Mouse (Mus musculus) bone marrow, adult 2 months (tissue): ENCODE measurements around the gene Nmur1. TPM values are rescaled to one million over a fixed set of nuclear protein-coding genes. Genes with fewer than 3 reads are reported as not detected.
A peak's percentile ranks its signal among the peaks of the same experiment; 100 is the strongest.

Experiments
- H3K27ac ChIP-seq: fragments of 200-500 bp; 2 replicates; pipeline ENCODE4 v1.5.1; 2012; ENCODE audit warnings: low read depth, mild to moderate bottlenecking, control low read depth, inconsistent platforms, low read length; ENCODE audit not compliant: control insufficient read depth, poor library complexity, insufficient read depth
- H3K4me1 ChIP-seq: fragments of 200-500 bp; 2 replicates; pipeline ENCODE4 v1.6.1; 2011; ENCODE audit warnings: low read length; ENCODE audit not compliant: control insufficient read depth, insufficient read depth
- H3K4me3 ChIP-seq: fragments of 200-500 bp; replicated peaks from 2 replicates; pipeline ENCODE3; 2011; ENCODE audit warnings: mild to moderate bottlenecking, low read depth, low read length, control low read depth; ENCODE audit not compliant: control insufficient read depth
- CTCF ChIP-seq: fragments of 200-500 bp; IDR thresholded peaks from 2 replicates; pipeline ENCODE4 v1.5.1; 2011; ENCODE audit warnings: low read length, control low read depth; ENCODE audit not compliant: control insufficient read depth, insufficient read depth
- POLR2A ChIP-seq: fragments of 200-500 bp; IDR thresholded peaks from 2 replicates; pipeline ENCODE4 v1.6.1; 2011; ENCODE audit warnings: low read depth, mild to moderate bottlenecking, control low read depth, low read length, borderline replicate concordance; ENCODE audit not compliant: control insufficient read depth
- WGBS: fragments of 180-500 bp; shearing (Covaris S2); methylation state at CpG from one replicate; pipeline ENCODE4 v1.1.7; 2018; 5-methylcytosine and 5-hydroxymethylcytosine counted together
- polyA plus RNA-seq: library from polyadenylated mRNA; stranded (reverse); fragments of >200 nt; gene quantifications from 2 replicates; pipeline ENCODE4 v1.2.4, GENCODE M21; 2011; ENCODE audit warnings: low replicate concordance; ENCODE audit not compliant: missing spikeins, insufficient read depth, insufficient read length

Gene Nmur1
- polyA plus RNA-seq, 1 experiment: not detected

- TF ChIP-seq CTCF (no peak), POLR2A (no peak)
- Histone ChIP-seq H3K4me3 (no peak overlapping the region), H3K27ac (no peak overlapping the region), H3K4me1 (peaks cover 3% of the 10 kb centered on the region; the same call in 1 of the 2 replicates)
- 30% methylated on average over 8 of the region's 8 CpGs for WGBS
Measured at GRCm38 (mm10) chr1:86406914-86407313, 19.1 kb downstream of the Nmur1 start.

DNA sequence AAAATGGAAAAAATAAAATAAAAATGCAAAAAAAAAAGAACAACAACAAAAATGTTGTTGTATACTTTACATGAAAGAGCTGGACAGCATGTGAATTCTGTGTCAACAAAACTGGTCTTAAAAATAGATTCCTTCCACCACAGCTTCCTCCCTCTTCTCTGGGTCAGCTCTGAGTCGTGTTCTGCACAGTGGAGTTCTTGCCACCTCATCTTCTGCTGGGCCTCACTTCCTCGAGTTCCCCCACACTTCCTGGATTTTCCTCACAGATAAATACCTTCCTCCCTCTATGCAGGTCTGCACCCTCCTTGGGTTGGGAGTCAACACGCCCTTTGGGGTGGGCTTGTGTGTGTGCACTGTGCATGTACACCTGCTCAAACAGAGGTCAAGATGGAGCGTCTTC lies 19.7 kb downstream of the Nmur1 start:
- peaks cover 3% of the 10 kb centered on the region; the same call in 1 of the 2 replicates for H3K4me1 ChIP-seq
- no peak overlapping the region for H3K27ac ChIP-seq
- no peak overlapping the region for H3K4me3 ChIP-seq
- no peak for TF ChIP-seq POLR2A
- no peak for TF ChIP-seq CTCF
- 31% methylated on average over 4 of the region's 4 CpGs for WGBS

- 64% methylated on average over 5 of the region's 5 CpGs for WGBS
- TF ChIP-seq CTCF (peak; percentile 86), POLR2A (no peak)
- Histone ChIP-seq H3K4me3 (no peak overlapping the region), H3K27ac (no peak overlapping the region), H3K4me1 (peaks cover 3% of the 10 kb centered on the region; the same call in 1 of the 2 replicates)
Measured at GRCm38 (mm10) chr1:86404834-86405233, 21.2 kb downstream of the Nmur1 start.

- Histone ChIP-seq H3K27ac (no peak overlapping the region), H3K4me3 (no peak overlapping the region), H3K4me1 (peaks cover 3% of the 10 kb centered on the region)
- TF ChIP-seq POLR2A: no peak
- 44% methylated on average over 8 of the region's 8 CpGs for WGBS
Measured at GRCm38 (mm10) chr1:86400096-86400754, 25.8 kb downstream of the Nmur1 start.

DNA sequence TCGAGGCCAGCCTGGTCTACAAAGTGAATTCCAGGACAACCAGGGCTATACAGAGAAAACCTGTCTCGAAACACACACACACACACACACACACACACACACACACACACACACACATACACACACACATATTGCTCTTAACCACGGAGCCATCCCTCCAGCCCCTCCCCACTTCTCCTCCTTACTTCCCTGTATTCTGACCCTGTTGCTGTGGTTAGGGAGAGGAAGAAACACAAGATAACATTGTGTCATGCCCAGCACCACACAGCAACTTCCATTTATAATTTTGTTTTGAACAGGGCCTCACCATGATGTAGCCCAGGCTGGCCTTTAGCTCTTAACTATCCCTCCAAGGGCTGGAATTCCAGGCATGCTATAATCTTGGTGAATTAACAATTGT lies 26.7 kb downstream of the Nmur1 start:
- TF ChIP-seq CTCF (no peak), POLR2A (no peak)
- WGBS: 19% methylated on average over 3 of the region's 3 CpGs
- H3K4me3 ChIP-seq: no peak overlapping the region
- peak overlapping the region; percentile 26 for H3K27ac ChIP-seq
- peaks cover 3% of the 10 kb centered on the region for H3K4me1 ChIP-seq

GRCm38 (mm10) chr1:86398222-86398621 lies 27.8 kb downstream of the Nmur1 start:
- peaks cover 3% of the 10 kb centered on the region for H3K4me1 ChIP-seq
- peak overlapping the region; percentile 70 for H3K27ac ChIP-seq
- TF ChIP-seq POLR2A (no peak), CTCF (no peak)
- no peak overlapping the region for H3K4me3 ChIP-seq
- WGBS: 9% methylated on average over 7 of the region's 7 CpGs

DNA sequence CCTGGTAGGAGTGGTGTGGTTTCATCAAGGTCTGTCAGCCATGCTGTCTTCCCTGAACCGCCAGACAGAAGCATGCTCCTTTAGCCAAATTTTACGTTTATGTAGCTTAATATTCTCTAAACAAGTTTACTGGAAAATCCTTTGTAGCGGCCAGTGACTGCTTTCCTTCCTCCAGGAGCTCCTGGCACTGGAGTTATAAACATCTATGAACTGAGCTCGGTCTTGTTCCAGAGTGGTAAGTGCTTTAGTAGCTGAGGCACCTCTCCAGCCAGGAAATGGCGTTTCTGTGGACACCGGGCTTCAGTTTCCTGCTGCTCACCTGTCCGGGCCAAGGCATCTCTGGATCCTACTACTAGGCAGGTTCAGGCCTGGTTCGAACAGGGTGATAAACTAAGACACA lies 28.4 kb downstream of the Nmur1 start:
- TF ChIP-seq CTCF (no peak), POLR2A (no peak)
- Histone ChIP-seq H3K27ac (peak overlapping the region; percentile 70), H3K4me1 (peaks cover 3% of the 10 kb centered on the region), H3K4me3 (no peak overlapping the region)
- WGBS: 68% methylated on average over 8 of the region's 8 CpGs

GRCm38 (mm10) chr1:86395897-86396296 lies 30.1 kb downstream of the Nmur1 start:
- WGBS: 75% methylated on average over 7 of the region's 7 CpGs
- Histone ChIP-seq H3K4me1 (peaks cover 3% of the 10 kb centered on the region), H3K4me3 (no peak overlapping the region), H3K27ac (no peak overlapping the region)
- TF ChIP-seq POLR2A (no peak), CTCF (0 out of 2 replicates have a peak, but pooled peaks have one; percentile 7)

DNA sequence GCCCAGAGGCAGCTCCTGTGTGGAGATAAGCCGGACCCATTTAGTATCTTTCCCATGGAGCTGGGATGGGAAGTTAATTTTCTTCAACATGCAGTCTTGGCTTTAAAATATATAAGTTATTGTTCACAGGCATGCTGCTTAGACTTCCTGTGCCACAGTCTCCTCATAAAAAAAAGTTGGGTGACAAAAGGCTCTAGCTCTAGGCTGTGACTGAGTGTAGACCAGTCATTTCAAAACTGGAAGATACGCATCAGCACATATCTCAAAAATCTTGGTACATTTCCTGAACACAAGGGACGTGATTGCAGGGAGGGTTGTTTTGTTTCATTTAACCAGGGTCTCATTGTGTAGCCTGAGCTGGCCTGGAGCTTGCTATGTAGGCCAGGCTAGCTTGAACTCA lies 31.8 kb downstream of the Nmur1 start:
- TF ChIP-seq CTCF: no peak
- TF ChIP-seq POLR2A: no peak
- Histone ChIP-seq H3K27ac (no peak overlapping the region), H3K4me1 (peaks cover 3% of the 10 kb centered on the region), H3K4me3 (no peak overlapping the region)
- WGBS: 47% methylated on average over 3 of the region's 3 CpGs
